Mouse (Mus musculus): ENCODE measurements around the gene Cgnl1.
"Not testable (repeated sequence)": the region's sequence is repeated elsewhere in the genome, so short reads cannot be mapped to it uniquely, and the experiment has no call there.

Gene Cgnl1

DNA sequence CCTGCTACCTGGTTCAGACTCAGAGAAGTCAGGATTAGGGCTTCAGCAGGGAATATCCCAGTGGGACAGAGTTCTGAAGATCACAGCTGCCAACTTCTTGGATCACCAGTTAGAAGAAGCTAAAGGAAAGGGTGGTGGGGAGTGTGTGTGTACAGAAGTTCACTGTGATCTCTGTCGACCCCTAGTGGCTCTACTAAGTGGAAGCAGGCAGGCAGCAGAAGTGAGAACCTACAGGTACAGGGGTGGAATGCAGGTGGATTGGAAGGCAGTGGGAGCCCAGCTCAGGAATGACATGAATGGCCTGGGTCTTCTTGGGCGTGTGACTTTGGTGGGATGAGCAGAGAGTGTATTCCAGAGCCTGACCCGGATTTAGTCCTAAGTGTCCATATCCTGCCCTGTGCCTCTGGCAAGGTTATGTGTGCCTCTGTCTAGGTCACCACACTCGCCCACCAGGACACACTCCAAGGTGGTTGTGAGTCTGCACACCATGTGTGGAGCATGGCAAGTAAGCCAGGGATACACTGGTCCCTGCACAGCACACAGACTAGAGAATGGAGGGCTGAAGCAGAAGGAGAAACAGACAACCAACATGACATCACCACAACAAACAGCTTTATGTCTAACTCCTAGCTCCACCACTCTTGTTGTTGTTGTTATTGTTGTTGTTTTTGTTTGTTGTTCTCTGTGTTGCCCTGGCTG is 147.4 kb downstream of the Cgnl1 start:
- peak; percentile 60 for DNase-seq (ENCODE audit: low spot score)

DNA sequence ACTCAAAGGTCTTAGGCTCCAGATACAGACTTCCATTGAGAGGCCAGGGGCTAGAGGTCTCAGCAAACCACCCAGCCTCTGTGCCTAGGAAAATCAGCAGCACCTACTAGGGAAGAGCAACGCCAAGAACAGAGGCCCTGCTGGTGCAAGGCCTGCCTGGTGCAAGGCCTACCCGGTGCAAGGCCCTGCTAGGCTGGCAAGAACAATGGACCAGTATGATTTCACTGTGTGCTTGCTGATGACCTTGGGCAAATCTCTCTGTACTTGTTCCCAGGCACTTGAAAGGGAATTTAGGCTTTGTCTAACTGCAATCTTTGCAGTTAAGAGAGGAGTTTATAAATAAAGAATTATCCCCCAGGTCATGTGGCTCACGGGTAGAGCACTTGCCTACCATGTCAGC is 148.8 kb downstream of the Cgnl1 start:
- DNase-seq (ENCODE audit: low spot score), result no peak

DNA sequence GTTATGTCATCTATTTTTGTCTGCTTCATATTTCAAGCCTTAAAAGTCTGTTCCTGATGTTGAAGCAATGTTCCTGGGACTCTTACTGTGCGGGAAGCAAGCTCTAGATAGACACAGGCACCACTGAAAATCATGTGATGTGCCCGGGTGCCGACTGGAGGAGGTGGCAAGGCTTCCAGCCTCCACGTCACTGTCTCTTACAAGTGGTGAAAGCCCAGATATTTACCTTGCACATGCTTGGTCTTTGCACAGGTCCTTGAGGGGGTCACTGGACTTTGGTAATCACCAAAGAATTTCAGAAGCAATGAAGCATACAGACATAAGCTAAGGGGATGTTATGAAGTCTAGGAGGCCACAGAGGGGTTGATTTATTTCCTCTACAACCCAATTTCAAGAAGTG is 149.4 kb downstream of the Cgnl1 start:
- DNase-seq (ENCODE audit: low spot score), result no peak

DNA sequence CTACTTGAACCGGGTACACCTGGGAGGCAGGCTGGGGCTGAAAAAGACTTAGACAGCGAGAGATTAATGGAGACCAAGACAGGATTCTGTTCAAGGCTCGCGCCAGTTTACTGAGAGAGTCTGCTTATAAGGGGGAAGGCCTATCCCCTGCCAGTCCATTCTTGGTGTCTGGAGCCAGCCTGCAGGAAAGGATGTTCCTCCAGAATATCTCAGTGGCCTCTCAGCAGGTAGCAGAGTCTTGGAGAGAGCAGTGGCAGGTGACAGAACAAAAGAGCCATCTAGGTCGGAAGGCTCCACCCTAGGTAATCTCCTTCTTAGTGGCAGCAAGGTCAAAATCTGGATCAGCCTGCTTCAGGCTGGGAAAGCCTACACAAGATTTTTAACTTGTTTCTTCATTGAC is 151.3 kb downstream of the Cgnl1 start:
- not testable (repeated sequence) for DNase-seq (ENCODE audit: low spot score)

DNA sequence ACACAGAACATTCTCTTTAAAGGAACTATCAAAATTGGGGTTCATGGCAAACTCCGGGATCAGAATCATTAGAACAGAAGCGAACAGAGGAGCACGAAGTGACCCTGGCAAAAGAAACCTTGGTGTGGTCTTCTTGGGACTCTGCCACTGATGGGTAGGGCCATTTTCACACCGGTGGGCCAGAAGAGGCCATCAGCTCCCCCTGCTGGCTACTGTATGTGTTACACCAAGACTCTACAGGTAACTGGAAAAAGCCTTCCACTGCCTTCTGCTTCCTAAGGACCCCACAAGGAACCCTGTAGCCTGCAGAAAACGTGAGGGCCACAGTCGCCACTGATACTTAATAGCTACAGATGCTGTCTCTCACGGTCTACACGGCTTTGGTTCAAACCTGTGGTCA is 154.0 kb downstream of the Cgnl1 start:
- DNase-seq (ENCODE audit: low spot score), result no peak

DNA sequence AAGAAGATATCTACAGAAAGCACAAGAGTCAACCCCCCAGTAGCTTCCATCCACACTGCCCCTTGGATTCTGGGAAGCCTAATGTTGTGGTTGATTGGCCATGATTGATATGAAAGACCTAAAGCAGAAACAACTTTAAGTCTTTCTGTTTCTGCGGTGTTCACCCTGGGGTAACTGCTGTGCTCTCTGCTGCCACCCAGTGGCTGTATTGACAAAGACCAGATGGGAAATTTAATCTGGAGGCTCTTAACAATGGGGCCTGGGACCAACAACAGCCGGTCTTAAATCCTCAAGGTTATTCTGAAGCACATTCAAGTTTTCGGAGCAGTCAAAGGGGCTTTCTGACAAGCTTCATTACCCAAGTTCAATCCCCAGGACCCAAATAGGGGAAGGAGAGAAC is 155.2 kb downstream of the Cgnl1 start:
- DNase-seq (ENCODE audit: low spot score), result peak; percentile 82

DNA sequence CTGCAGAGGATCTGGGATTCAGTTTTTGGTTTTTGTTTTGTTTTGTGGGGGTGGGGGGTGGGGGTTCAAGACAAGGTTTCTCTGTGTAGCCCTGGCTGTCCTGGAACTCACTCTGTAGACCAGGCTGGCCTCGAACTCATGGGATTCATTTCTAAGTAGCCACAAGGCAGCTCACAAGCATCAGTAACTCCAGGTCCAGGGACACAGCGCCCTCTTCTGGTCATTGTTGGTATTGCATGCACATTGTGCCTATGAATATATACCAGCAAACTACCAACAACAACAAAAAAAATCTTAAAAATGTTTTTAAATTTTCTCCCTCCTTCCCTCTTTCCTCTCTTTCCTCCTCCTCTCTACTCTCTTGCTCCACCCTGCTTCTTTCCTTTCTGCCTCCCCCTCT is 156.8 kb downstream of the Cgnl1 start:
- peak; percentile 52 for DNase-seq (ENCODE audit: low spot score)

DNA sequence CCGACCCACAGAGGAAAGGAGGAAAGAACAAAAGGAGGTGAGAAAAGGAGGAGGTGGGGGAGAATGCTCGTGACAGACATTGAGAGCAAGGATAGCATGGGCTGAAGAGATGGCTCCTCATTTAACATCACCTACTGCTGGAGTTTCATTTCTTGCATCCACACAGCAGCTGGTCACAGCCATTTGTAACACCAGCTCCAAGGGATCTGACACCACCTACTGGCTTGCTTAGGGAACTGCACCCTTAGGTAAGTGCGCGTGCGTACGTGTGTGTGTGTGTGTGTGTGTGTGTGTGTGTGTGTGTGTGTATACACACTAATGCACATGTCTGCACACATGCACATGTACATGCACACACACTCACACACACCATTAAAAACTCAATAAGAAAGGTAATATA is 158.4 kb downstream of the Cgnl1 start:
- peak; percentile 28 for DNase-seq (ENCODE audit: low spot score)

DNA sequence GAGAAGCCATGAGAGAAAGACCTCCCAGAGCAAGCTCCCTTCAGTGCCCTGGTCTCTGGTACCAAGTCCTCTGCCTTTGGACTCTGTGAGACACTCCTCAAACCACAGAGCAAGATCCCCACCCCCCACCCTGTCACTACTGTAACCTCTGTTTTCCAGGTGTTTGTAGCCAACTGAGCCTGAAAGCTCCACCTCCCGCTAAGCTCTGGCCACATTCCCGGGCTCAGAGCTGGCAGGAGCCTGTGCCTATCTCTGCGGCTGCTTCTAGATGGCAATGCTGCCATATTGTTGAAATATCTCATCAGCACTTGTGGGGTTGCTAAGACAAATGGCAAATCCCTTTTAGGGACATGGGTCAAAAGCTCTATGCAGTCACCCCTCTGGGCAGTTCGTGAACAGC is 159.5 kb downstream of the Cgnl1 start:
- DNase-seq (ENCODE audit: low spot score), result no peak

DNA sequence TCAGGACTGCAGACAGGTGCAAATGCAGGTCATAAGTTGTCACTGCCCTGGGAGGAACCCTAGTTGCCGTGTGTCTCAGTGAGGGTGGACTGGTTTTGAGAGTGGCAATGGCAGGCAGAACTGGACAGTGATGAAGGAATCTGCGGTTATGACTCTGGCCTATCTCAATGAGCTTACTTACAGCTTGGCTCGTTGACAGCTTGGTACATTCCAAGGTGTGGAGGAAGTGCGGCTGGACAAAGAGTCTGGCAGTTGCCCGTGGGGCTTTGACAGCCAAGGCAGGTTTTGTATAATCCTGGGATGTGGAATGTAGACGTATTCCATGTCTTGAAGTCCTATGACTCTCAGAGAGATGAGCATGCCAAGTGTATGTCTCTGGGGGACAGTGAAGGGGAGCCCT is 162.4 kb downstream of the Cgnl1 start:
- DNase-seq (ENCODE audit: low spot score), result peak; percentile 58

DNA sequence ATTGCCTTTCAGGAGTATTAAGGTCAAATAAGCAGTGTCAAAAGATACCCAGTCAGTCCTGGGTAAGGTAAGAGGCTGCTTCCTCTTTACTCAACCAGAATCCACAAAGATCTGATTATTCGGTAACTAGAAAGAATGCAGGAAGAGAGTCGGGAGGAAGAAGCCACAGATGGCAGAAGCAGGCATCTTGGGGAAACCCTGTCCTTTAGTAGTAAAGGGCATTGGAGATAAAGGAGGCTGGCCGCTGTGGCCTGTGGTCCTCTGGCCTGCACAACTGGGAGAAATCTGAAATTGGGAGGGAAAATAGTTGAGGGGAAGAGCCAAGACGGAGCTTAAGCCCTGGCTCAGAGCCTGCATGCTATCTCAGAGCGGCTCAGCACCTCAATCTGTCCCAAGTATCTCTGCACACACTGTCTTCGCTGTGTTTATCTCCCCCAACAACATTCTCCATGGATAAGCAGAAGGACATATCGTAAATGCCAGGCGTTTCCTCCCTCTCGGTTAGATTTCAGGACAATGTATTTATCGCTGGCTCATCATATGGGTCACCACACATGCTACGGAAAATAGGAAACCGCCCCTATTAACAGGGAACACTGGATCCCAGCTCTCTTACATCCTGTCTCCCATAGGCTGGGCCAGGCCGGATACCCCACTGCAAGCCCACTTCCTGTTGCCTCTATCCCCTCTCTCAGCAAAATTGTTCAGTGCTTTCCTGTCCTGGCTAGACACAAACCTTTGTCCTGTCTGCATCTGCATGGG is 164.9 kb downstream of the Cgnl1 start:
- DNase-seq (ENCODE audit: low spot score), result peak; percentile 81

DNA sequence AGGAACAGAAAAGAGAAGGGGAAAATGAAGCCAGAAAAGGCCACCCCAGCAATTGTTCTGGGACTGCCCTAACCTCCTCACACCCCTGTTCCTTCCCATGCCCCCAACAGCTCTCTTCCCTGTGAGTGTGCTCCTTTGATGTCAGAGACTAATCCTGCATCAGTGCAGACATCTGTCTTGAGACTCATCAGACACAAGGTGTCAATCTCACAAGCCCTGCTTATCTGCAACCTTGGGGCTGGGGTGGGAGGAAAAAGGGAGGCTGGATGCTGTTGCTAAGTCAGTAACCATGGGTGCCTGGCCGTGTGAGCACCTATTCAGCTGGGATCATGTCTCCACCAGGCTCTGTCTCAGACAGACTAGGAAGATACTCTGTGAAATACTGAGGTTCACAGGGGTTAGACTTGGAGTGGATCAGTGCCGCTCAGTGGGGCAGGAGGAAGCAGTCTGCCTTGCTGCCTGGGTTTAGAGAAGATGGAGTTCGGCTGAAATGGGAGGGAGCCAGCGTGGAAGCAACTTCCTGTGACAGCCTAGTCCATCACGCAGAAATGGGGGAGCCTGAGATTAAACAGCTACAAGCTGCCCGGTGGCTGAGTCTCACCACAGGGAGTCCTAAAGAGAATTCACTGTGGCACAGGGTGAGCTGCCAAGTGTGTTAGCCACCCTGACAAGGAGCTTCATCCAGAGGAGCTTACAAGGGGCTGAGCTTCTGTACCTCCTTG is 166.3 kb downstream of the Cgnl1 start:
- peak; percentile 25 for DNase-seq (ENCODE audit: low spot score)

DNA sequence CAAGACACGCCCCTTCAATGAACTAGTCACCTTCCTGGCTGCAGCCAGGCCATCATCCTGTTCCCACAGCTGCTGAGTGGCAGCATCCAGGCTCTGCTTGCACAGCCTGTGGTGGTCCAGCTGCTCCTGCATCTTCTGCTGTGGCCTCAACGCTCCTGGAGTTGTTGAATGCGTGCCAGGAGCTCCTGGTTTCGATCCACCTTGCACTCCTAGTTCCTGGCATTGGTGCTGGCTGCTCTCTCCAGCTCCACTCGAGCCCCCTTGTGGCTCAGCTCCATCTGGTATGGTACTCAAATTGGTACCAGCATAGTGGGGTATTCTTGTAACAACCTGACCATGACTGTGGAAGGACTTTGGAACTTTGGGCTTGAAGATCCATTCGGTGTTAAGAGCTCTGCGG is 171.5 kb downstream of the Cgnl1 start:
- no peak for DNase-seq (ENCODE audit: low spot score)

DNA sequence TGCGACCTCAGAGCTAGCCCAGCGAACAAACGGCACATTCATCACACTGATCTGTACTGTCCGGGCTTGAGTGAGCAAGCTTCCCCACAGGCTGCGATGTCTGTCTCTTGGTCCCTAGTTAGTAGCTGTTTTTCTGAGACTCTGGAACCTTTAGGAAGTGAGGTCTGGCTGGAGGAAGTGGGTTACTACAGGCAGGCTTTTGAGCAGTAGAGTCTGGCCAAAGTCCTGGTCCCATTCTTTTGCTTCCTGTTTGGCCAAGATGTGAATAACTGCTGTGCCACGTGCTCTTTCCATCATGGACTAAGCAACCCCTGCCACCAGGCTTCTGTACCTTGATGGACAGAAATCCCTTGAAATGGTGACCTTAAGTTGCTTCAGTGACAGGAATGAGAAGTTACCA is 174.5 kb downstream of the Cgnl1 start:
- DNase-seq (ENCODE audit: low spot score), result no peak

DNA sequence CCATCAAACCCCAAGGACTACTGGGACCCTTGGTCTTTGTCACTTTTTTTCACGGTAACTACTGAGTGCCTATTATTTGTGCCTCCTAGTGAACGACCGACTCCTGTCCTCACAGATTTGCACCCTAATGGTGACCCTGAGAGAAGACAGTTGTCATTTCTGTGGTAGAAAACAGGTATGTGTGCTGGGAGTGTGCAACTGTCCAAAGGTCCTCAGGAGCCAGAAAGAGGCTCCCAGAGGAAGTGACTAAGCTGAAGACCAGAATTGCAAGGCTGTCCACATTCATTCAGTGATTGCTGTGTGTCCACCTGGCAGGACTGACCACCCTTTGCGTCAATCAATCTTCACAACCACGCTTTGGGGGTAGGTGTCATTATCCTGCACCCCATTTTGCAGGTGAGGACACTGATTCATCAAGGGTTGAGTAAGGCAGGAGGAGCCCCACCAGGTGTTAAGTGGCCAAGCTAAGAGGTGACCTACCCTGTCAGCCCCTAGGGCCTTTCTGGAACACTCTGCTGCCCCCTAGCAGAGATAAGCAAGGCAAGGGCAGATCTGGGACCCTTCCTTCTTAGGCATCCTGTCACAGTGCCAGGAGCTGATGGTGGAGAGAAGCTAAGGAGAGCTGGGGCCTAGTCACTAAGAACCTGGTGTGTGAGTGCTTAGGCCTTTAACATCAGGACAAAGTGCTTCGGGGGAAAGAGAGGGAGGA is 178.7 kb downstream of the Cgnl1 start:
- no peak for DNase-seq (ENCODE audit: low spot score)

DNA sequence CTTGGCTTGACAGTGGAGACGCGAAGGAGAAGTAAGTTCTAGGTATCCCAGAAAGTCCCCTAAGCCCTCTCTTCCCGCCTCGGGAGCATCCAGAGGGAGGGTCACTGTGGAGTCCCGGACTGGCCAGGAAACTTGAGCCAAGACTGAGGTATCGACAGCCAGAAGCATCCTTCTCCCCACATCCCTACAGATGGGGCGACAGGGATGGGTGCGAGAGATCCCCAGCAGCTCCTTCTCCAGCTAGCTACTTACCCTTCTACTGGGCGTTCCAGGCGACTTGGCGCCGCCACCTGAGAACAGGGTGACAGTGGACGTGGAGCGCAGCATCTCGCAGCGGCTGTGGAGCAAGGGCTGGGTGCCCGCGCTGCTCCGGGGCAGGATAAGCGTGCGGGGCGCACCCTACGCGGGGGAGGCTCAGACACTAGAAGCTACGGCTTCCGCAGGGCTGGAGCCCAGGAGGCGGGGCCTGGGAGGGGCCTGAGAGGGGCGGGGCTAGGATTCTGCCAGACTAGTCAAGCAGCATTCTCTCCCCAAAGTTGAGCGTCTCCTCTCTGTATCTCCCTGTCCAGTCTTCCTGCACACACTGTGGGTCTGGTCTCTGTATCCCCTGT is 179.4 kb downstream of the Cgnl1 start, which contains the start of gene Myzap:
Gene Myzap (minus strand): TSS at position 423 of the 611 bp plus-strand sequence.
- DNase-seq (ENCODE audit: low spot score), result peak; percentile 95

DNA sequence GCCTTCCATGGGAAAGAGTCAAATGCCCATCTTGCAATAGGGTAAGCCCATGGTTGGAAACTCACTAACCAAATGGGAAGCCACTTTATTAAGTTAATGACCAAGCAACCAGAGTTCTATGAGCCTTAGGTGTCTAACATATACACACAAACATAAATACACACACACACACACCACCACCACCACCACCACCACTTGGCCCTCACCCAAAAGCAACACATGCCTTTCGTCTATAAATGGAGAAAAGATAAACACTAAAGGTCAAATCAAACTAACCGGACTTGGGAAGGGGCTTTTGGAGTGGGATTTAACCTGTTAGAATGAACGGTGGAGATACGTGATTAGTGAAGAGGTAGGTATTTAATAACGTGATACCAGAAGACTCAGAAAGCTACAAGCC is 180.3 kb downstream of the Cgnl1 start:
- DNase-seq (ENCODE audit: low spot score), result no peak

DNA sequence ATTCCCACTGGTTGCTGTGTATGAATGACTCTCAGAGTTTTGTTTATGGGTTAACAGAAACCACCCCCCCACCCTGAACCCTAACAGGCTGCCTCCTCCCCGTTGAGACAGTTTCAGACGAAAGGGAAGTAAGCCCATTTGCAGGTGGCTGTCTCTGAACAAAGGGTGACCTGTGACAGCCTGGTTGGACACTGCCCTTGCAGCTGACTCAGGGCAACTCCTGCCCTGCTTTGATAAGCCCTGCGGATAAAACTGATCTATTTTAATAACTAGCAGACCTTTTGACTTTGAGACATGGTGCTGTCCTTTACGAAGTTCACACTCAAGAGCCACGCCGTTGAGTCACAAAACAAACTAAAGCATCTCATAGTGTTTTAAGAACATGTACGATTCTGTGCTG is 181.6 kb downstream of the Cgnl1 start:
- no peak for DNase-seq (ENCODE audit: low spot score)

DNA sequence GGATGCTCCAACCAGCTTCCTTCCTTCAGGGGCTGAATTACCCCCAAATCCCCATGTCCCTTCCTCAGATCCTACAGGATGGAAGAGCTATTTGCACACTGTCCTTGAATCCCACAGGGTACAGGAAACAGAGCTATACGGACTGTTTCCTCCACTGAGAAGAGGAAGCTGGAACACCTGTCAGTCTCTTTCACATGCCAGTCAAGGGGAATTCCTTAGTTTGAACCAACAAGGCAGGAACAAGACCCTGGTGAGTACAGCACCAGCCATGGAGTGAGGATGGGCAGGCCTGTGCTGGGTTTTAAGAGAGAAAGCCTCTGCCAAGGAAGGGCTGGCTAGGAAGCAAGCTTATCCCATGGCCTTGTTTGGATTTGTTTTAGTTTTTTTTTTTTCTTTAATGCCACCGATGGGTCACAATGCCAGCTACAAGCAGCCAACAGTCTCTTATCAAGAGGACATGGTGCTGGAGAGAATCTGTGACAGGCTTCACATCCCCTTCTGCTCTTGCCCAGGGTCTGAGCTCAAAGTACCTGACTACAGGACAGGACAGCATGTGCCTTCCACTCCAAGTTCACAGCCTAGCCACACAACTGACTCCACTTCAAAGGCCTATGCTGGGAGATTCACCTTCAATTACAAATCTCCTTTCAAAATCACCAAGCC is 182.3 kb downstream of the Cgnl1 start:
- DNase-seq (ENCODE audit: low spot score), result no peak

DNA sequence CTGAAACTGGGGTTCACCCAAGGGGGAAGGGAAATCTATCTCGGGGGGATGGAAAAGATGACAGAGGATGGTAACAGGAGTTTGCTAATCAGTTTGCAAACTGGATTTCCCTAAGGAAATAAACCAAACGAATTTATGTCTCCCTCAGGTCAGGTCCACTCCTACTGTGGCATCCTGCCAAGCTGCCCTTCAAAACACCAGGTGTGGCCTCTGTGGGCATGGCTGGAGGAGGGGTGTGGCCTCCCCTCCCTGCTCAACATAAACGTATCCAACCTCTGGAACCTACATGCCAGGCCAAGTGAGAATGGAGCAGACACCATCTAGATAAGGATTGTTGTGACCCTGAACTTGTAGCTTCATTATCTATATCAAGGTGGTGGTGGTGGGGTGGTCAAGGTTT is 185.0 kb downstream of the Cgnl1 start:
- peak; percentile 64 for DNase-seq (ENCODE audit: low spot score)

DNA sequence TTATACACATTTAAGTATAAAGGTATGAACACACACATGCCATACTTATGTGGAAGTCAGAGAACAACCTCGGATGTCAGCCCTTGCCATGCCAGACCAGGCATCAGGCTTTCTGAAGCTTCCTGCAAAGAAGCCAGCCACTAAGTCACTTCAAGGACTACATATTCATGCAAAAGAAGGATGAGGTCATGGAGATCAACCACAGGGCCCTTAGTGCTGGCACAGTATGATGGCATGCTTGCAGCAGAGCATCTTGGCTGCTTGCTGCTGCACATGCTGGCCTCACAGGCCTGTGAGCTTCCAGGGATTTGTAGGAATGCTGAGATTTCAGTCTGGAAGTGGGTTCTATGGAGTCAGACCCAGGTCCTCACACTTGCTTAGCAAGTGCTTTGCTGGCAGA is 188.6 kb downstream of the Cgnl1 start:
- DNase-seq (ENCODE audit: low spot score), result no peak
